Mouse (Mus musculus): Measurements from ENCODE around the gene Jmjd8. TPM values are rescaled to one million over a fixed set of nuclear protein-coding genes. Genes with fewer than 3 reads are reported as not detected.

Jmjd8 gene
- polyA plus RNA-seq, 1 experiment, result 16.4 TPM

- H3K36me3 ChIP-seq (ENCODE audit: control insufficient read depth, insufficient read depth, low read length), result no peaks in the 10 kb centered on the region
- H3K27me3 ChIP-seq (ENCODE audit: control insufficient read depth, insufficient read depth, low read length), result no peaks in the 10 kb centered on the region
- TF ChIP-seq CTCF (IDR thresholded peaks at IDR 0.05; ENCODE audit: control insufficient read depth, insufficient read depth, insufficient replicate concordance, low read depth, low read length) (no peak), POLR2A (IDR thresholded peaks at IDR 0.05; ENCODE audit: control insufficient read depth, low read depth, low read length) (no peak)
- peaks cover 13% of the 10 kb centered on the region for H3K4me1 ChIP-seq (ENCODE audit: control insufficient read depth, insufficient read depth, low read length)
- no peak overlapping the region for H3K4me3 ChIP-seq (ENCODE audit: control insufficient read depth, low read depth, low read length)
- no peak overlapping the region for H3K27ac ChIP-seq (ENCODE audit: control insufficient read depth, insufficient read depth, low read depth, low read length)
Measured at GRCm38 (mm10) chr17:25864311-25864710, 35.6 kb downstream of the Jmjd8 start.

GRCm38 (mm10) chr17:25865288-25865687 is 36.6 kb downstream of the Jmjd8 start:
- Histone ChIP-seq H3K4me3 (ENCODE audit: control insufficient read depth, low read depth, low read length) (no peak overlapping the region), H3K27ac (ENCODE audit: control insufficient read depth, insufficient read depth, low read depth, low read length) (no peak overlapping the region), H3K4me1 (ENCODE audit: control insufficient read depth, insufficient read depth, low read length) (peaks cover 13% of the 10 kb centered on the region), H3K36me3 (ENCODE audit: control insufficient read depth, insufficient read depth, low read length) (no peaks in the 10 kb centered on the region), H3K27me3 (ENCODE audit: control insufficient read depth, insufficient read depth, low read length) (no peaks in the 10 kb centered on the region)
- TF ChIP-seq CTCF (IDR thresholded peaks at IDR 0.05; ENCODE audit: control insufficient read depth, insufficient read depth, insufficient replicate concordance, low read depth, low read length) (no peak), POLR2A (IDR thresholded peaks at IDR 0.05; ENCODE audit: control insufficient read depth, low read depth, low read length) (no peak)

- Histone ChIP-seq H3K27ac (ENCODE audit: control insufficient read depth, insufficient read depth, low read depth, low read length) (0 out of 2 replicates have a peak overlapping the region, but pooled peaks have one; percentile 18), H3K4me3 (ENCODE audit: control insufficient read depth, low read depth, low read length) (no peak overlapping the region), H3K4me1 (ENCODE audit: control insufficient read depth, insufficient read depth, low read length) (peaks cover 7% of the 10 kb centered on the region), H3K27me3 (ENCODE audit: control insufficient read depth, insufficient read depth, low read length) (no peaks in the 10 kb centered on the region), H3K36me3 (ENCODE audit: control insufficient read depth, insufficient read depth, low read length) (no peaks in the 10 kb centered on the region)
- no peak for TF ChIP-seq CTCF (IDR thresholded peaks at IDR 0.05; ENCODE audit: control insufficient read depth, insufficient read depth, insufficient replicate concordance, low read depth, low read length)
- TF ChIP-seq POLR2A (IDR thresholded peaks at IDR 0.05; ENCODE audit: control insufficient read depth, low read depth, low read length), result no peak
Measured at GRCm38 (mm10) chr17:25866172-25866571, 37.5 kb downstream of the Jmjd8 start.

GRCm38 (mm10) chr17:25867509-25867835 is 38.8 kb downstream of the Jmjd8 start:
- Histone ChIP-seq H3K4me1 (ENCODE audit: control insufficient read depth, insufficient read depth, low read length) (peaks cover 6% of the 10 kb centered on the region), H3K27ac (ENCODE audit: control insufficient read depth, insufficient read depth, low read depth, low read length) (peak overlapping the region; percentile 73), H3K4me3 (ENCODE audit: control insufficient read depth, low read depth, low read length) (peak overlapping the region; percentile 80), H3K27me3 (ENCODE audit: control insufficient read depth, insufficient read depth, low read length) (no peaks in the 10 kb centered on the region), H3K36me3 (ENCODE audit: control insufficient read depth, insufficient read depth, low read length) (no peaks in the 10 kb centered on the region)
- no peak for TF ChIP-seq POLR2A (IDR thresholded peaks at IDR 0.05; ENCODE audit: control insufficient read depth, low read depth, low read length)
- TF ChIP-seq CTCF (IDR thresholded peaks at IDR 0.05; ENCODE audit: control insufficient read depth, insufficient read depth, insufficient replicate concordance, low read depth, low read length), result no peak

GRCm38 (mm10) chr17:25867836-25868600 is 39.4 kb downstream of the Jmjd8 start:
- TF ChIP-seq CTCF (IDR thresholded peaks at IDR 0.05; ENCODE audit: control insufficient read depth, insufficient read depth, insufficient replicate concordance, low read depth, low read length), result no peak
- TF ChIP-seq POLR2A (IDR thresholded peaks at IDR 0.05; ENCODE audit: control insufficient read depth, low read depth, low read length), result no peak
- no peaks in the 10 kb centered on the region for H3K27me3 ChIP-seq (ENCODE audit: control insufficient read depth, insufficient read depth, low read length)
- peak overlapping the region; percentile 80 for H3K4me3 ChIP-seq (ENCODE audit: control insufficient read depth, low read depth, low read length)
- peaks cover 9% of the 10 kb centered on the region for H3K4me1 ChIP-seq (ENCODE audit: control insufficient read depth, insufficient read depth, low read length)
- peak overlapping the region; percentile 73 for H3K27ac ChIP-seq (ENCODE audit: control insufficient read depth, insufficient read depth, low read depth, low read length)
- H3K36me3 ChIP-seq (ENCODE audit: control insufficient read depth, insufficient read depth, low read length), result no peaks in the 10 kb centered on the region

GRCm38 (mm10) chr17:25868601-25869191 is 40.0 kb downstream of the Jmjd8 start, which contains the start of gene Mcrip2:
TSS of gene Mcrip2 (minus strand) at chr17:25868764.
- H3K4me3 ChIP-seq (ENCODE audit: control insufficient read depth, low read depth, low read length), result peak within 1 kb of the TSS; percentile 80
- peaks cover 12% of the 10 kb centered on the region for H3K4me1 ChIP-seq (ENCODE audit: control insufficient read depth, insufficient read depth, low read length)
- H3K27ac ChIP-seq (ENCODE audit: control insufficient read depth, insufficient read depth, low read depth, low read length), result peak within 1 kb of the TSS; percentile 73
- no peaks in the 10 kb centered on the region for H3K36me3 ChIP-seq (ENCODE audit: control insufficient read depth, insufficient read depth, low read length)
- peak; percentile 43; the same call in 1 of the 2 replicates for TF ChIP-seq POLR2A (IDR thresholded peaks at IDR 0.05; ENCODE audit: control insufficient read depth, low read depth, low read length)
- TF ChIP-seq CTCF (IDR thresholded peaks at IDR 0.05; ENCODE audit: control insufficient read depth, insufficient read depth, insufficient replicate concordance, low read depth, low read length), result no peak
- H3K27me3 ChIP-seq (ENCODE audit: control insufficient read depth, insufficient read depth, low read length), result no peaks in the 10 kb centered on the region

GRCm38 (mm10) chr17:25869498-25869897 is 40.8 kb downstream of the Jmjd8 start:
- H3K4me1 ChIP-seq (ENCODE audit: control insufficient read depth, insufficient read depth, low read length), result peaks cover 17% of the 10 kb centered on the region

More at GRCm38 (mm10) chr17:25869498-25869897, 40.8 kb downstream of the Jmjd8 start:
- no peak overlapping the region for H3K27ac ChIP-seq (ENCODE audit: control insufficient read depth, insufficient read depth, low read depth, low read length)
- no peaks in the 10 kb centered on the region for H3K36me3 ChIP-seq (ENCODE audit: control insufficient read depth, insufficient read depth, low read length)
- no peak overlapping the region for H3K4me3 ChIP-seq (ENCODE audit: control insufficient read depth, low read depth, low read length)
- TF ChIP-seq CTCF (IDR thresholded peaks at IDR 0.05; ENCODE audit: control insufficient read depth, insufficient read depth, insufficient replicate concordance, low read depth, low read length) (no peak), POLR2A (IDR thresholded peaks at IDR 0.05; ENCODE audit: control insufficient read depth, low read depth, low read length) (no peak)
- no peaks in the 10 kb centered on the region for H3K27me3 ChIP-seq (ENCODE audit: control insufficient read depth, insufficient read depth, low read length)

All from testis, adult 2 months (tissue).